Mouse (Mus musculus): ENCODE results near the gene Fam222b. TPM values are rescaled to one million over a fixed set of nuclear protein-coding genes. Genes with fewer than 3 reads are reported as not detected.
A peak's percentile ranks its signal among the peaks of the same experiment; 100 is the strongest.
"Not testable (repeated sequence)": the region's sequence is repeated elsewhere in the genome, so short reads cannot be mapped to it uniquely, and the experiment has no call there.

Fam222b gene
- polyA plus RNA-seq (2015; fragmentation: Nextera tagmentation; extraction: Ambion mirVana), result 28.2 and 31.4 TPM in 2 replicates

GRCm38 (mm10) chr11:78094504-78095143, at the start of gene Fam222b:
Gene Fam222b, plus strand, starts transcription at chr11:78094660.
- no peaks in the 10 kb centered on the region for H3K9me3 ChIP-seq

GRCm38 (mm10) chr11:78044758-78045251, 49.7 kb upstream of the Fam222b start:
- no peak overlapping the region for H3K4me3 ChIP-seq
- H3K27ac ChIP-seq, result 0 out of 2 replicates have a peak overlapping the region, but pooled peaks have one; percentile 30
- 79% methylated on average over 5 of the region's 5 CpGs for WGBS
- H3K4me1 ChIP-seq (replicated peaks), result peaks cover 9% of the 10 kb centered on the region
- no peaks in the 10 kb centered on the region for H3K9me3 ChIP-seq
- no peak overlapping the region for H3K9ac ChIP-seq
- no peak for ATAC-seq (ENCODE audit: low FRiP score)
- no peaks in the 10 kb centered on the region for H3K27me3 ChIP-seq
- H3K36me3 ChIP-seq, result peaks cover 29% of the 10 kb centered on the region
- no peak overlapping the region for H3K4me2 ChIP-seq

More at GRCm38 (mm10) chr11:78094504-78095143, at the start of gene Fam222b:
- Histone ChIP-seq H3K36me3 (no peaks in the 10 kb centered on the region), H3K4me3 (peak within 1 kb of the TSS; percentile 76), H3K27ac (peak within 1 kb of the TSS; percentile 89), H3K4me1 (replicated peaks) (peaks cover 33% of the 10 kb centered on the region), H3K9ac (peak within 1 kb of the TSS; percentile 90), H3K27me3 (no peaks in the 10 kb centered on the region), H3K4me2 (peak within 1 kb of the TSS; percentile 80)
- ATAC-seq (ENCODE audit: low FRiP score), result peak; percentile 94
- WGBS, result under 1% methylated on average over 38 of the region's 38 CpGs

- H3K27ac ChIP-seq; ATAC-seq (ENCODE audit: low FRiP score); H3K9me3 ChIP-seq; H3K4me1 ChIP-seq (replicated peaks); H3K27me3 ChIP-seq; H3K4me2 ChIP-seq; H3K9ac ChIP-seq; H3K4me3 ChIP-seq: not testable (repeated sequence)
- peaks cover 51% of the 10 kb centered on the region for H3K36me3 ChIP-seq
- whole genome bisulfite sequencing, result 95% methylated on average over 4 of the region's 4 CpGs
Measured at GRCm38 (mm10) chr11:78048637-78049036, 45.8 kb upstream of the Fam222b start.

- Histone ChIP-seq H3K9me3 (no peaks in the 10 kb centered on the region), H3K4me2 (no peak overlapping the region), H3K27ac (no peak overlapping the region), H3K4me1 (replicated peaks) (no peaks in the 10 kb centered on the region), H3K4me3 (no peak overlapping the region), H3K27me3 (no peaks in the 10 kb centered on the region), H3K9ac (0 out of 2 replicates have a peak overlapping the region, but pooled peaks have one; percentile 19), H3K36me3 (peaks cover 85% of the 10 kb centered on the region)
- 94% methylated on average over 8 of the region's 8 CpGs for WGBS
- no peak for ATAC-seq (ENCODE audit: low FRiP score)
Measured at GRCm38 (mm10) chr11:78053078-78053477, 41.4 kb upstream of the Fam222b start.

GRCm38 (mm10) chr11:78056946-78057345, 37.5 kb upstream of the Fam222b start:
- Histone ChIP-seq H3K27ac (no peak overlapping the region), H3K9ac (no peak overlapping the region; the same call in 1 of the 2 replicates), H3K4me2 (no peak overlapping the region), H3K4me3 (no peak overlapping the region), H3K4me1 (replicated peaks) (0 out of 2 replicates have a peak, but pooled peaks cover 5% of the 10 kb centered on the region), H3K9me3 (no peaks in the 10 kb centered on the region), H3K27me3 (no peaks in the 10 kb centered on the region), H3K36me3 (peaks cover 84% of the 10 kb centered on the region)
- no peak for ATAC-seq (ENCODE audit: low FRiP score)
- WGBS, result 89% methylated on average over 8 of the region's 8 CpGs

- Histone ChIP-seq H3K36me3 (peaks cover 56% of the 10 kb centered on the region), H3K9ac (no peak overlapping the region; the same call in 1 of the 2 replicates), H3K9me3 (no peaks in the 10 kb centered on the region), H3K27me3 (no peaks in the 10 kb centered on the region), H3K4me3 (no peak overlapping the region), H3K4me2 (no peak overlapping the region), H3K27ac (no peak overlapping the region), H3K4me1 (replicated peaks) (0 out of 2 replicates have a peak, but pooled peaks cover 5% of the 10 kb centered on the region)
- 63% methylated on average over 9 of the region's 9 CpGs for WGBS
- ATAC-seq (ENCODE audit: low FRiP score), result peak; percentile 76
Measured at GRCm38 (mm10) chr11:78059833-78060757, 34.4 kb upstream of the Fam222b start.

GRCm38 (mm10) chr11:78062563-78062962, 31.9 kb upstream of the Fam222b start:
- H3K27ac ChIP-seq, result no peak overlapping the region
- H3K4me1 ChIP-seq (replicated peaks), result 0 out of 2 replicates have a peak, but pooled peaks cover 5% of the 10 kb centered on the region
- WGBS, result 83% methylated on average over 1 of the region's 1 CpGs
- no peaks in the 10 kb centered on the region for H3K27me3 ChIP-seq
- no peak overlapping the region for H3K4me3 ChIP-seq
- H3K9ac ChIP-seq, result no peak overlapping the region
- peaks cover 31% of the 10 kb centered on the region for H3K36me3 ChIP-seq
- ATAC-seq (ENCODE audit: low FRiP score), result no peak
- no peak overlapping the region for H3K4me2 ChIP-seq
- no peaks in the 10 kb centered on the region for H3K9me3 ChIP-seq

GRCm38 (mm10) chr11:78065906-78066305, 28.6 kb upstream of the Fam222b start:
- Histone ChIP-seq H3K4me1 (replicated peaks) (no peaks in the 10 kb centered on the region), H3K9ac (0 out of 2 replicates have a peak overlapping the region, but pooled peaks have one; percentile 13), H3K27ac (no peak overlapping the region), H3K9me3 (no peaks in the 10 kb centered on the region), H3K4me2 (no peak overlapping the region), H3K4me3 (no peak overlapping the region), H3K36me3 (peaks cover 11% of the 10 kb centered on the region), H3K27me3 (no peaks in the 10 kb centered on the region)
- WGBS, result 47% methylated on average over 2 of the region's 2 CpGs
- ATAC-seq (ENCODE audit: low FRiP score), result no peak

- no peak overlapping the region for H3K4me3 ChIP-seq
- no peak overlapping the region for H3K9ac ChIP-seq
- H3K36me3 ChIP-seq, result peaks cover 11% of the 10 kb centered on the region
- no peaks in the 10 kb centered on the region for H3K4me1 ChIP-seq (replicated peaks)
- H3K27ac ChIP-seq, result no peak overlapping the region
- no peak overlapping the region for H3K4me2 ChIP-seq
- H3K27me3 ChIP-seq, result no peaks in the 10 kb centered on the region
- WGBS, result 59% methylated on average over 2 of the region's 2 CpGs
- ATAC-seq (ENCODE audit: low FRiP score), result no peak
- H3K9me3 ChIP-seq, result no peaks in the 10 kb centered on the region
Measured at GRCm38 (mm10) chr11:78066641-78067040, 27.8 kb upstream of the Fam222b start.

- ATAC-seq (ENCODE audit: low FRiP score), result no peak
- Histone ChIP-seq H3K4me2 (no peak overlapping the region), H3K27ac (no peak overlapping the region), H3K9ac (no peak overlapping the region), H3K4me1 (replicated peaks) (no peaks in the 10 kb centered on the region), H3K9me3 (no peaks in the 10 kb centered on the region), H3K36me3 (peaks cover 19% of the 10 kb centered on the region), H3K4me3 (no peak overlapping the region), H3K27me3 (no peaks in the 10 kb centered on the region)
- 82% methylated on average over 5 of the region's 5 CpGs for WGBS
Measured at GRCm38 (mm10) chr11:78067566-78067965, 26.9 kb upstream of the Fam222b start.

GRCm38 (mm10) chr11:78069130-78069529, 25.3 kb upstream of the Fam222b start:
- no peak for ATAC-seq (ENCODE audit: low FRiP score)
- Histone ChIP-seq H3K36me3 (peaks cover 34% of the 10 kb centered on the region), H3K27me3 (no peaks in the 10 kb centered on the region), H3K9me3 (no peaks in the 10 kb centered on the region), H3K4me1 (replicated peaks) (no peaks in the 10 kb centered on the region), H3K4me3 (no peak overlapping the region), H3K27ac (no peak overlapping the region), H3K9ac (no peak overlapping the region), H3K4me2 (no peak overlapping the region)
- 84% methylated on average over 5 of the region's 5 CpGs for WGBS

- Histone ChIP-seq H3K4me2 (no peak overlapping the region), H3K4me3 (no peak overlapping the region), H3K9ac (no peak overlapping the region), H3K27me3 (no peaks in the 10 kb centered on the region), H3K4me1 (replicated peaks) (no peaks in the 10 kb centered on the region), H3K27ac (no peak overlapping the region), H3K9me3 (no peaks in the 10 kb centered on the region), H3K36me3 (peaks cover 39% of the 10 kb centered on the region)
- 88% methylated on average over 6 of the region's 6 CpGs for WGBS
- no peak for ATAC-seq (ENCODE audit: low FRiP score)
Measured at GRCm38 (mm10) chr11:78069646-78070045, 24.8 kb upstream of the Fam222b start.

Measured in hindbrain, embryonic 13.5 days (tissue).